Mouse (Mus musculus): ENCODE measurements at regions not wholly inside any gene's neighbourhood (a gene's known extent, or its start where the extent isn't known, plus 50 kb on each side); places are given as distances from the start of the nearest gene placed in this dataset.
A peak's percentile ranks its signal among the peaks of the same experiment; 100 is the strongest.

DNA sequence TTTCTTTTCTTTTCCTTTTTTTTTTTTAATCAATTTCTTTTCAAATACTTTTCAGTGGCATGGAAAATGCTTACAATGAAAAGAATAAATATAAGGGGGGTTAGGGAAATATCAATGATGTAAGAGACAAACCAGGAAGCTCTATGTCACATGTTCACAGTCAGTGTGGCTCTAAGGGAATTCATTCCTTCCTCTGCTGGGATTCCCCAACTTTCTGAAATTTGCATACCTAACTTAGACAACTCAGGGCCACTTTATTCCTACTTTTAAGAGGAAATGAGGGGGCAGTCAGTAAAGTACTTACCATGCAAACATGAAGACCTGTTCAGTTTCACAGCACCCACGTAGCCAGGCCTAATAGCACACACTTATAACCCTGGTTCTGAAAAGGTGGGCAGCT lies 88.6 kb downstream of the Psmg1 start:
- no peaks in the 10 kb centered on the region for H3K4me1 ChIP-seq (replicated peaks; ENCODE audit: insufficient read depth, low read length)
- H3K36me3 ChIP-seq (ENCODE audit: insufficient read depth, low read length): no peaks in the 10 kb centered on the region
- no peak overlapping the region for H3K4me2 ChIP-seq (ENCODE audit: low read length)
- no peak overlapping the region for H3K27ac ChIP-seq
- H3K4me3 ChIP-seq (replicated peaks; ENCODE audit: low read depth, low read length): no peak overlapping the region
- 93% methylated on average over 1 of the region's 1 CpGs for WGBS
- TF ChIP-seq CTCF (IDR thresholded peaks at IDR 0.05; ENCODE audit: low read depth): no peak
- no peak for ATAC-seq (replicated peaks; ENCODE audit: low FRiP score, low read depth)
- no peaks in the 10 kb centered on the region for H3K9me3 ChIP-seq (replicated peaks; ENCODE audit: low read length)
- no peaks in the 10 kb centered on the region for H3K27me3 ChIP-seq (ENCODE audit: insufficient read depth, low read length)
- no peak for DNase-seq (ENCODE audit: low spot score)
- H3K9ac ChIP-seq (ENCODE audit: low read depth, low read length): no peak overlapping the region

DNA sequence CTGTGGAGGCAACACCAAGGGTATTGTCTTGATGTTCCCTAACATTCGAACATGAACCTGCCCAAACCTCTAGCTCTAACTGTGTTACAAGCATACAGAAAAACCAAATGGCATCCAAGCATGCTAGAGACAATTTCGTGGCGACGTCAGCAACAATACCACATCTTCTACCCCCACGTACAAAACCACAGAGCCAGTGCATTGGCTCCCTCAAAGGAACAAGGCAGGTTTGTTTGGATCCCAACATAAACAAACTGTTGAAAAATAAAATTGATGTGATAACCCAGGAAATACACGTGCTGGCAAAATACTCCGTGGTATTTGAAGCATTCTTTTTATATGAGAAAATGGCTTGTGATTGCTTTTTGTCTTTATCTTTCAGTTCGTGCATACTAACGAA lies 89.4 kb downstream of the Psmg1 start:
- DNase-seq (ENCODE audit: low spot score) (no peak), ATAC-seq (replicated peaks; ENCODE audit: low FRiP score, low read depth) (no peak)
- 67% methylated on average over 9 of the region's 9 CpGs for WGBS
- no peak for TF ChIP-seq CTCF (IDR thresholded peaks at IDR 0.05; ENCODE audit: low read depth)
- Histone ChIP-seq H3K27ac (no peak overlapping the region), H3K9me3 (replicated peaks; ENCODE audit: low read length) (no peaks in the 10 kb centered on the region), H3K4me1 (replicated peaks; ENCODE audit: insufficient read depth, low read length) (no peaks in the 10 kb centered on the region), H3K36me3 (ENCODE audit: insufficient read depth, low read length) (no peaks in the 10 kb centered on the region), H3K4me3 (replicated peaks; ENCODE audit: low read depth, low read length) (no peak overlapping the region), H3K27me3 (ENCODE audit: insufficient read depth, low read length) (no peaks in the 10 kb centered on the region), H3K4me2 (ENCODE audit: low read length) (no peak overlapping the region), H3K9ac (ENCODE audit: low read depth, low read length) (no peak overlapping the region)

DNA sequence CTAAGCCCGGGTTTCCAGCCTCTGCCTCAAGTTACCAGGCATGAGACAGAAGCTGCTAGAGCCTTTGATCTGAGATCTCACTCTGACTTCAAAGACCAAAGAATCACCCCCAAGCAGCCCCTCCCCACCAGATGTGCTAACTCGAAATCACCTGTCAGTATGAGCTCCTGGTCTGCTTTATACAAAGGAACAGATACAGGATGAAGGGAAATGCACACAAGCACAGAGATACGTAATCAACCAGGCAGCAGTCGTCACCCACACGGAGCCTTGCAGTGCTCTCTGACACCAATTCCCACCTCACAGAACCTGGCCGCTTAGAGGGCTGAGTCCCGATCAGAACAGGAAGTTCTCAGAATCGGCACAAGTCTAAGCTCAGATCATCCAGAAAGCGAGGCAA lies 90.6 kb downstream of the Psmg1 start:
- H3K27ac ChIP-seq: no peak overlapping the region
- no peaks in the 10 kb centered on the region for H3K9me3 ChIP-seq (replicated peaks; ENCODE audit: low read length)
- no peak for TF ChIP-seq CTCF (IDR thresholded peaks at IDR 0.05; ENCODE audit: low read depth)
- no peak overlapping the region for H3K4me2 ChIP-seq (ENCODE audit: low read length)
- H3K36me3 ChIP-seq (ENCODE audit: insufficient read depth, low read length): no peaks in the 10 kb centered on the region
- no peak for DNase-seq (ENCODE audit: low spot score)
- H3K4me1 ChIP-seq (replicated peaks; ENCODE audit: insufficient read depth, low read length): no peaks in the 10 kb centered on the region
- no peaks in the 10 kb centered on the region for H3K27me3 ChIP-seq (ENCODE audit: insufficient read depth, low read length)
- no peak overlapping the region for H3K9ac ChIP-seq (ENCODE audit: low read depth, low read length)
- no peak overlapping the region for H3K4me3 ChIP-seq (replicated peaks; ENCODE audit: low read depth, low read length)
- 64% methylated on average over 9 of the region's 9 CpGs for WGBS
- no peak for ATAC-seq (replicated peaks; ENCODE audit: low FRiP score, low read depth)

DNA sequence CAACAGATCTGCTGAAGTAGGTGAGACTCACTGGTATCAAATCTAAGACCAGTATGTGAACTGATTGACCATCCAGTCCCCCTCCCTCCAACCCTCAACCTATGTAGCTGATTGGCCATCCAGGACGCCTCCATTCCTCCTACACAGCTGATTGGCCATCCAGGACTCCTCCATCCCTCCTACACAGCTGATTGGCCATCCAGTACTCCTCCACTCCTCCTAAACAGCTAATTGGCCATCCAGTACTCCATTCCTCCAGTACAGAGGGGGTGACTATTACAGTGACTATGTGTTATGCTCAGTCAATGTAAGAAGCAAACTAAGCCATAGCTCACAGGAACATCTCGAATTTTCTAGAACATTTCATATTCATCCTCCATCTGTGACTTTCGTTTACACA lies 91.1 kb downstream of the Psmg1 start:
- ATAC-seq (replicated peaks; ENCODE audit: low FRiP score, low read depth): no peak
- WGBS: 87% methylated on average over 3 of the region's 3 CpGs
- TF ChIP-seq CTCF (IDR thresholded peaks at IDR 0.05; ENCODE audit: low read depth): no peak

DNA sequence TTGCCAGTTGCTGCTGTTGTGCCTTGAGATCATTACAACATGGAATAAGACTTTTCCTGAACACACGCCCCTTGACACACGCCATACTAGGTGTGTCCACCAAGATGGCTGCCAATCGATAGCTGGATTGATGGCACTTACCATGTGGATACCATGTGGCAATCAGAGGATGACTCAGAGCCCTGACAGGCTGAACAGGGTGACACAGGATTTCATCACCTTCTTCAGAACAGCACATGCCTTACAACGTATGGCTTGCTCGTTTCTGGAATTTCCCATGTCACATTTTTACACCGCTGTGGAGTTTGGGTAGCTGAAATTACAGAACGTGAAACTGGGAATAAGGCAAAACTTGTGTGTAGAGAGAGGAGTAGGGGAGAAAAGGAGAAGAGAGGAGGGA lies 92.9 kb downstream of the Psmg1 start:
- H3K4me2 ChIP-seq (ENCODE audit: low read length): no peak overlapping the region
- WGBS: 86% methylated on average over 7 of the region's 7 CpGs
- no peak for DNase-seq (ENCODE audit: low spot score)

More for the DNA sequence above, 91.1 kb downstream of the Psmg1 start:
- Histone ChIP-seq H3K9ac (ENCODE audit: low read depth, low read length) (no peak overlapping the region), H3K27me3 (ENCODE audit: insufficient read depth, low read length) (no peaks in the 10 kb centered on the region), H3K27ac (no peak overlapping the region), H3K36me3 (ENCODE audit: insufficient read depth, low read length) (no peaks in the 10 kb centered on the region), H3K4me3 (replicated peaks; ENCODE audit: low read depth, low read length) (no peak overlapping the region), H3K9me3 (replicated peaks; ENCODE audit: low read length) (no peaks in the 10 kb centered on the region), H3K4me1 (replicated peaks; ENCODE audit: insufficient read depth, low read length) (no peaks in the 10 kb centered on the region), H3K4me2 (ENCODE audit: low read length) (no peak overlapping the region)
- DNase-seq (ENCODE audit: low spot score): no peak

DNA sequence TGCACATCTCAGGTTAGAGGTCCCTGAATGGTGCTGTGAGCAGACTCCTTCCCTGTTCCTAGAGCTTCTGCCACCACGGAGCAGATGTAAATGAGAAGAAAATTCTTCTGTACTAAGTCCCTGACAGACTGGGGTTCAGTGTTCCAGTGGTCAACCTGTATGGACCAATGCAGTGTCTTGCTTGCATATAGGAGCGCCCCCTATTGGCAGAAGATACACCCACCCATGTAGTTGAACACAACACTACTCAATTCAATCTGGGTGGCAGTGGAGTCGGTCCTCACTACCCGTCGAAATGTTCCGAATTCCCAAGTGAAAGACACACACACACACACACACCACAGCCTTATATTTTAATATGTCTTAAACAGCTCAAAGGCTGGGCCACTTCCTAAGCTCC lies 94.6 kb downstream of the Psmg1 start:
- Histone ChIP-seq H3K4me2 (ENCODE audit: low read length) (no peak overlapping the region), H3K36me3 (ENCODE audit: insufficient read depth, low read length) (no peaks in the 10 kb centered on the region), H3K9ac (ENCODE audit: low read depth, low read length) (no peak overlapping the region), H3K4me3 (replicated peaks; ENCODE audit: low read depth, low read length) (no peak overlapping the region), H3K27ac (no peak overlapping the region), H3K4me1 (replicated peaks; ENCODE audit: insufficient read depth, low read length) (no peaks in the 10 kb centered on the region), H3K9me3 (replicated peaks; ENCODE audit: low read length) (no peaks in the 10 kb centered on the region), H3K27me3 (ENCODE audit: insufficient read depth, low read length) (no peaks in the 10 kb centered on the region)
- ATAC-seq (replicated peaks; ENCODE audit: low FRiP score, low read depth) (no peak), DNase-seq (ENCODE audit: low spot score) (no peak)
- TF ChIP-seq CTCF (IDR thresholded peaks at IDR 0.05; ENCODE audit: low read depth): 0 out of 2 replicates have a peak, but pooled peaks have one; percentile 26
- 80% methylated on average over 6 of the region's 6 CpGs for WGBS

More for the DNA sequence above, 92.9 kb downstream of the Psmg1 start:
- H3K9ac ChIP-seq (ENCODE audit: low read depth, low read length): no peak overlapping the region
- H3K9me3 ChIP-seq (replicated peaks; ENCODE audit: low read length): no peaks in the 10 kb centered on the region
- ATAC-seq (replicated peaks; ENCODE audit: low FRiP score, low read depth): no peak
- H3K4me1 ChIP-seq (replicated peaks; ENCODE audit: insufficient read depth, low read length): no peaks in the 10 kb centered on the region
- H3K4me3 ChIP-seq (replicated peaks; ENCODE audit: low read depth, low read length): no peak overlapping the region
- no peak for TF ChIP-seq CTCF (IDR thresholded peaks at IDR 0.05; ENCODE audit: low read depth)
- H3K27ac ChIP-seq: no peak overlapping the region
- no peaks in the 10 kb centered on the region for H3K36me3 ChIP-seq (ENCODE audit: insufficient read depth, low read length)
- H3K27me3 ChIP-seq (ENCODE audit: insufficient read depth, low read length): no peaks in the 10 kb centered on the region

Data from kidney, postnatal 0 days (tissue).